Mouse (Mus musculus): ENCODE data around the gene Gcfc2. TPM values are rescaled to one million over a fixed set of nuclear protein-coding genes. Genes with fewer than 3 reads are reported as not detected.

Gene Gcfc2
- polyA plus RNA-seq (2012; rRNA removed), result 3.6 and 4.3 TPM in 2 replicates

- TF ChIP-seq POLR2A (IDR thresholded peaks at IDR 0.05; ENCODE audit: control insufficient read depth, low read depth, low read length) (peak; percentile 49; the same call in 1 of the 2 replicates), CTCF (IDR thresholded peaks at IDR 0.05; ENCODE audit: control insufficient read depth, insufficient read depth, insufficient replicate concordance, low read depth, low read length) (no peak)
- no peaks in the 10 kb centered on the region; the same call in none of the 2 replicates for H3K36me3 ChIP-seq (ENCODE audit: control insufficient read depth, insufficient read depth, low read length)
- H3K27me3 ChIP-seq (ENCODE audit: control insufficient read depth, insufficient read depth, low read length), result no peaks in the 10 kb centered on the region
- H3K4me1 ChIP-seq (ENCODE audit: control insufficient read depth, insufficient read depth, low read length), result peaks cover 4% of the 10 kb centered on the region
- H3K4me3 ChIP-seq (ENCODE audit: control insufficient read depth, low read depth, low read length), result peak within 1 kb of the TSS; percentile 94
- H3K27ac ChIP-seq (ENCODE audit: control insufficient read depth, insufficient read depth, low read depth, low read length), result peak within 1 kb of the TSS; percentile 26; the same call in 1 of the 2 replicates
These were observed at the start of gene Gcfc2 for GRCm38 (mm10) chr6:81923523-81924142. Gene Gcfc2, plus strand, starts transcription at chr6:81923669.

- H3K27ac ChIP-seq (ENCODE audit: control insufficient read depth, insufficient read depth, low read depth, low read length), result no peak overlapping the region
- H3K4me1 ChIP-seq (ENCODE audit: control insufficient read depth, insufficient read depth, low read length), result no peaks in the 10 kb centered on the region
These were observed 27.7 kb upstream of the Gcfc2 start for GRCm38 (mm10) chr6:81895678-81896230.

GRCm38 (mm10) chr6:81910302-81910855 is 13.1 kb upstream of the Gcfc2 start:
- Histone ChIP-seq H3K27ac (ENCODE audit: control insufficient read depth, insufficient read depth, low read depth, low read length) (peak overlapping the region; percentile 91), H3K4me3 (ENCODE audit: control insufficient read depth, low read depth, low read length) (peak overlapping the region; percentile 78), H3K4me1 (ENCODE audit: control insufficient read depth, insufficient read depth, low read length) (peaks cover 9% of the 10 kb centered on the region), H3K27me3 (ENCODE audit: control insufficient read depth, insufficient read depth, low read length) (no peaks in the 10 kb centered on the region), H3K36me3 (ENCODE audit: control insufficient read depth, insufficient read depth, low read length) (peaks cover 4% of the 10 kb centered on the region)
- peak; percentile 97 for TF ChIP-seq POLR2A (IDR thresholded peaks at IDR 0.05; ENCODE audit: control insufficient read depth, low read depth, low read length)
- no peak for TF ChIP-seq CTCF (IDR thresholded peaks at IDR 0.05; ENCODE audit: control insufficient read depth, insufficient read depth, insufficient replicate concordance, low read depth, low read length)

More at GRCm38 (mm10) chr6:81895678-81896230, 27.7 kb upstream of the Gcfc2 start:
- H3K4me3 ChIP-seq (ENCODE audit: control insufficient read depth, low read depth, low read length), result no peak overlapping the region
- H3K36me3 ChIP-seq (ENCODE audit: control insufficient read depth, insufficient read depth, low read length), result no peaks in the 10 kb centered on the region
- no peaks in the 10 kb centered on the region for H3K27me3 ChIP-seq (ENCODE audit: control insufficient read depth, insufficient read depth, low read length)
- TF ChIP-seq CTCF (IDR thresholded peaks at IDR 0.05; ENCODE audit: control insufficient read depth, insufficient read depth, insufficient replicate concordance, low read depth, low read length), result no peak
- no peak for TF ChIP-seq POLR2A (IDR thresholded peaks at IDR 0.05; ENCODE audit: control insufficient read depth, low read depth, low read length)

DNA sequence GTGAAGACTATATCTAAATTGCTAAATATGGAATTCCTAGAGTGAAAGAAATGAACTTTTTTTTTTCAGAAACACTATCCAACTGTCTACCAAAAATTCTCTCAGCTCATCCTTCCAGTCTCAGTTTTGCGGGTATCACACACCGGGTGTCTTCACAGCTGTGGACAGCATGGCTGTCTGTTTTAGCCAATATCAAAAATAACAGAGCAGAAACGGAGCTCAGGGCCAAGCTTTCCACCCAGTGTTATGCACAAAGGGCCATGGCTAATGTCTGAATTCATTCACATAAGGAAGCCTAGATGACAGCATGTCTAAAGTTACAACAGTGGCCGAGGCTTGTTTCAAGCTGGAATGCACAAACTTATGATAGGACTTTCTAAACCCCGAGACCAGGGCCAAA is 12.2 kb upstream of the Gcfc2 start:
- Histone ChIP-seq H3K36me3 (ENCODE audit: control insufficient read depth, insufficient read depth, low read length) (peaks cover 4% of the 10 kb centered on the region), H3K4me3 (ENCODE audit: control insufficient read depth, low read depth, low read length) (peak overlapping the region; percentile 87), H3K27me3 (ENCODE audit: control insufficient read depth, insufficient read depth, low read length) (no peaks in the 10 kb centered on the region), H3K4me1 (ENCODE audit: control insufficient read depth, insufficient read depth, low read length) (peaks cover 9% of the 10 kb centered on the region), H3K27ac (ENCODE audit: control insufficient read depth, insufficient read depth, low read depth, low read length) (peak overlapping the region; percentile 93)
- no peak for TF ChIP-seq POLR2A (IDR thresholded peaks at IDR 0.05; ENCODE audit: control insufficient read depth, low read depth, low read length)
- TF ChIP-seq CTCF (IDR thresholded peaks at IDR 0.05; ENCODE audit: control insufficient read depth, insufficient read depth, insufficient replicate concordance, low read depth, low read length), result no peak

- Histone ChIP-seq H3K4me1 (ENCODE audit: control insufficient read depth, insufficient read depth, low read length) (peaks cover 9% of the 10 kb centered on the region), H3K27me3 (ENCODE audit: control insufficient read depth, insufficient read depth, low read length) (no peaks in the 10 kb centered on the region), H3K36me3 (ENCODE audit: control insufficient read depth, insufficient read depth, low read length) (peaks cover 4% of the 10 kb centered on the region), H3K27ac (ENCODE audit: control insufficient read depth, insufficient read depth, low read depth, low read length) (peak overlapping the region; percentile 93), H3K4me3 (ENCODE audit: control insufficient read depth, low read depth, low read length) (peak overlapping the region; percentile 87)
- no peak for TF ChIP-seq CTCF (IDR thresholded peaks at IDR 0.05; ENCODE audit: control insufficient read depth, insufficient read depth, insufficient replicate concordance, low read depth, low read length)
- TF ChIP-seq POLR2A (IDR thresholded peaks at IDR 0.05; ENCODE audit: control insufficient read depth, low read depth, low read length), result peak; percentile 60; the same call in 1 of the 2 replicates
These were observed 11.8 kb upstream of the Gcfc2 start for GRCm38 (mm10) chr6:81911713-81912112.

DNA sequence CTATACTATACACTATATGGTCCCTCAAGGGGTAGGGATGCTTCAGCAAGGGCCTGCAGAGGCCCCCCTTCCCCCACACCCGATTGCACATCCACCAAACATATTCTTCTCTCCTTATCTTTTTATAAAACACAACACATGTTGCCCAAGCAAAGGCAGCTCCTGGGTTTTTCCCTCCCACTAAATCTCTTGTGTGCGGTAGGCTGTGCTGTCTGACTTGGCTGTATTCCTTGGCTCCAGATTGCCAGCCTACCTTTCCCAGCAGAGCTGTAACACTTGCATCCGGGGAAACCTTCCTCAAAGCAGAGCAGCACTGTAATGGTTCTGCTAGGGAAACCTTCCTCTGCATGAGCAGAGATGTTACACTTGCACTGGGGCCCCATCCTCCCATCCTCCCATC is 11.3 kb upstream of the Gcfc2 start:
- TF ChIP-seq POLR2A (IDR thresholded peaks at IDR 0.05; ENCODE audit: control insufficient read depth, low read depth, low read length), result no peak
- TF ChIP-seq CTCF (IDR thresholded peaks at IDR 0.05; ENCODE audit: control insufficient read depth, insufficient read depth, insufficient replicate concordance, low read depth, low read length), result no peak
- Histone ChIP-seq H3K4me3 (ENCODE audit: control insufficient read depth, low read depth, low read length) (peak overlapping the region; percentile 87), H3K4me1 (ENCODE audit: control insufficient read depth, insufficient read depth, low read length) (peaks cover 9% of the 10 kb centered on the region), H3K27ac (ENCODE audit: control insufficient read depth, insufficient read depth, low read depth, low read length) (peak overlapping the region; percentile 84), H3K27me3 (ENCODE audit: control insufficient read depth, insufficient read depth, low read length) (no peaks in the 10 kb centered on the region), H3K36me3 (ENCODE audit: control insufficient read depth, insufficient read depth, low read length) (peaks cover 4% of the 10 kb centered on the region)

- H3K4me3 ChIP-seq (ENCODE audit: control insufficient read depth, low read depth, low read length), result no peak overlapping the region
- TF ChIP-seq CTCF (IDR thresholded peaks at IDR 0.05; ENCODE audit: control insufficient read depth, insufficient read depth, insufficient replicate concordance, low read depth, low read length), result no peak
- TF ChIP-seq POLR2A (IDR thresholded peaks at IDR 0.05; ENCODE audit: control insufficient read depth, low read depth, low read length), result no peak
- H3K27ac ChIP-seq (ENCODE audit: control insufficient read depth, insufficient read depth, low read depth, low read length), result no peak overlapping the region
- H3K27me3 ChIP-seq (ENCODE audit: control insufficient read depth, insufficient read depth, low read length), result no peaks in the 10 kb centered on the region
- peaks cover 4% of the 10 kb centered on the region for H3K4me1 ChIP-seq (ENCODE audit: control insufficient read depth, insufficient read depth, low read length)
- H3K36me3 ChIP-seq (ENCODE audit: control insufficient read depth, insufficient read depth, low read length), result no peaks in the 10 kb centered on the region; the same call in none of the 2 replicates
These were observed 835 bp downstream of the Gcfc2 start for GRCm38 (mm10) chr6:81924304-81924703.

All from testis, adult 2 months (tissue).